Mouse (Mus musculus): ENCODE measurements around the gene Mdh2.

DNA sequence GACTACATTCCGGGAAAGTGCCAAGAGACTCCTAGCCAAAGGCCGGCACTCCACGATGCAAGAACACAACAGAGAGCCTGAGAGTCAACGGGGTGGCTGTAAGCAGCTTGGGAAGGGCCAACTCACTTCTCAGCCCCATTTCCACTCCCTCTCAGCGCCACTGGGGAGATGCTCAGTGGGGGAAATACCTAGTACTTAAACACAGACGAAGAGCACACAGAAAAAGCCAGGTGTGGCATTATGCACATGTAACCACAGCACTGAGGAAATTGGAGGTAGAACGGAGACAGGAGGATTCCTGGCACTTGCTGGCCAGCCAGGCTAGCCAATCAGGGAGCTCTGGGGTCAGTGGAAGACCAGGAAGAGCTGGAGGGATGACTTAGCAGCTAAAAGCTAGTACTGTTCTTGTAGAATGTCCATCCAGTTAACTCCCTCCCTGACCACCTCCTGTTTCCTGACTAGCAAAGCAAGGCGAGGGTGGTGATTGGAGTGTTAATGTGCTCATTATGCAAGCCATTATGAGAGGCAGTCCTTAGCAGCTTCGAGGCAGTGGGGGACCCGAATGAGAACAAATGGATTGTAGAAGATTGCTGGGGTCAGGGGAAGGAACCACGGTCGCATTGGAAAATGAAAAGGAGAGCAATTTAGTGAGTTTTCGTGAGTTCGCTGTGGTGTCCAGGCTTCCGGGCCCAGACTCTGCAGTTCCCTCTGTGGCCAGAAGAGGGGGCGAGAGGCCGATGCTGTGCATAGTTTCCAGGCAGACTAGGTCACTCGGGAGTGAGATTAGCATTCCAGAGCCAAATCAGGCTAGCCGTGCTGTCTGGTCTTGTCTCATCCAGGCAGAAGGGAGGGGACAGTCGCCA lies 15.9 kb downstream of the Mdh2 start:
- TF ChIP-seq EP300 (IDR thresholded peaks at IDR 0.05) = no peak
- TF ChIP-seq CTCF (IDR thresholded peaks at IDR 0.05) = peak; percentile 98

All from lung, postnatal 0 days (tissue).